Mouse (Mus musculus): ENCODE results near the gene Rab20.

DNA sequence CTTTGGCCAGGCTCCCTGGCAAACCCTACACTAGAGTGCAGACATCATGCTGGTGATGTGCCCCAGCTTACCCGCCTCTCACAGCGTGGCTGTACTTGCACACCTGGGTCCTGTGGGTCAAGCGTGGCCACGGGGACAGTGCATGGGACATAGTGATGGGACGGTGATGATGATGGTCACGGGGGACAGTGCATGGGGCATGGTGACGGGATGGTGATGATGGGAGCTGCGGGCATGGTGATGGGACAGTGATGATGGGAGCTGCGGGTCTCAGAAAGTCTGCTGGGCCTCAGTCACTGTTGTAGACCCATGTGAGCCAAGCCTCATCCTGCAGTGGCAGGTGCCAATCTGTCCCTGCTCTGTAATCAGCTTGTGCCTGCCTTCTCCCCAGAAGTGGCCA is 37.8 kb upstream of the Rab20 start:
- TF ChIP-seq CTCF (conservative IDR thresholded peaks at IDR 0.05; ENCODE audit: low read length) = no peak
- TF ChIP-seq NANOG (IDR thresholded peaks at IDR 0.05; ENCODE audit: borderline replicate concordance, low read length) = no peak
